ENCODE assay signal across 12 mouse cellular contexts in genomic region chr8:10130513-10131414, GRCm38 (mm10). TPM values are rescaled to one million over a fixed set of nuclear protein-coding genes. Genes with fewer than 3 reads are reported as not detected.
DNase-seq lines count a peak whose midpoint lies in the region; ATAC-seq lines count a peak whose summit lies in the region.
"Had no signal": no experiment of that assay in that cellular context is flagged by ENCODE, and none has a peak within 500 bp of the region (broad histone marks: within the 10 kb centered on the region; RNA-seq: fewer than 3 reads in every experiment).

No protein-coding gene starts in this region.

- no peaks in the 10 kb centered on the region for H3K36me3 ChIP-seq in hindbrain, embryonic 16.5 days (ENCODE audit: control insufficient read depth, insufficient read depth, low read length)
- no peaks in the 10 kb centered on the region for H3K36me3 ChIP-seq in midbrain, embryonic 15.5 days (replicated peaks)
- H3K36me3 ChIP-seq: limb, embryonic 12.5 days had no signal

- H3K4me3 ChIP-seq in hindbrain, embryonic 16.5 days (ENCODE audit: low read length): no peak overlapping the region
- H3K4me3 ChIP-seq in midbrain, embryonic 15.5 days: no peak overlapping the region
- H3K4me3 ChIP-seq: limb, embryonic 12.5 days had no signal

- DNase-seq in left cerebral cortex, adult 9 months (ENCODE audit: low spot score in 2 of 2): peak; percentile 22 to 38
- DNase-seq in left cerebral cortex, postnatal 10 days (ENCODE audit: extremely low spot score in 1 of 2, low spot score in 2 of 2): no peak
- peak; percentile 75 for DNase-seq in brain, adult 2 months (ENCODE audit: low read depth, low spot score)
- DNase-seq in cerebellum, adult 11-12 months: no peak
- DNase-seq in cerebellum, postnatal 10 days: no peak

- ATAC-seq in hindbrain, embryonic 16.5 days: peak; percentile 86
- peak; percentile 76 for ATAC-seq in midbrain, embryonic 15.5 days (replicated peaks)
- no peak for ATAC-seq in megakaryocyte progenitor cell, adult 5-6 weeks (replicated peaks; ENCODE audit: poor library complexity)

- H3K4me1 ChIP-seq in hindbrain, embryonic 16.5 days (ENCODE audit: control insufficient read depth, insufficient read depth, low read depth, low read length): peaks cover 7% of the 10 kb centered on the region
- H3K4me1 ChIP-seq in midbrain, embryonic 15.5 days: peaks cover 12% of the 10 kb centered on the region
- H3K4me1 ChIP-seq: limb, embryonic 12.5 days had no signal

- 28% methylated on average over 15 of the region's 15 CpGs for WGBS in hindbrain, embryonic 16.5 days
- WGBS in midbrain, embryonic 15.5 days: 34% methylated on average over 15 of the region's 15 CpGs

- no peaks in the 10 kb centered on the region for H3K27me3 ChIP-seq in hindbrain, embryonic 16.5 days (replicated peaks; ENCODE audit: control insufficient read depth, insufficient read depth, low read length)
- H3K27me3 ChIP-seq in midbrain, embryonic 15.5 days (replicated peaks): no peaks in the 10 kb centered on the region
- H3K27me3 ChIP-seq: limb, embryonic 12.5 days had no signal

- no peak overlapping the region for H3K27ac ChIP-seq in hindbrain, embryonic 16.5 days (ENCODE audit: low read depth, low read length)
- peak overlapping the region; percentile 2; the same call in 1 of the 2 replicates for H3K27ac ChIP-seq in midbrain, embryonic 15.5 days
- H3K27ac ChIP-seq: limb, embryonic 12.5 days had no signal

- H3K9ac ChIP-seq in hindbrain, embryonic 16.5 days (ENCODE audit: low read depth, low read length): no peak overlapping the region
- H3K9ac ChIP-seq in midbrain, embryonic 15.5 days: no peak overlapping the region
- H3K9ac ChIP-seq: limb, embryonic 12.5 days had no signal

- H3K4me2 ChIP-seq in hindbrain, embryonic 16.5 days (ENCODE audit: low read length): peak overlapping the region; percentile 36
- H3K4me2 ChIP-seq in midbrain, embryonic 15.5 days: peak overlapping the region; percentile 7
- H3K4me2 ChIP-seq: limb, embryonic 12.5 days had no signal

- intact Hi-C loops in left cerebral cortex, postnatal 10 days (cut with DNase I): no loop called here

- H3K9me3 ChIP-seq in hindbrain, embryonic 16.5 days (ENCODE audit: control insufficient read depth, low read length): no peaks in the 10 kb centered on the region
- no peaks in the 10 kb centered on the region for H3K9me3 ChIP-seq in midbrain, embryonic 15.5 days
- H3K9me3 ChIP-seq: limb, embryonic 12.5 days had no signal

RNA-seq across cellular contexts. Expression of gene Myo16, which starts 22.9 kb away (rescaled TPM):
- total RNA-seq in left cerebral cortex, postnatal 10 days (2021): 100 to 1,000 TPM in 1 of 2 experiments, 10 to 100 TPM in 1; 92.5 to 107 TPM
- polyA plus RNA-seq in hindbrain, embryonic 16.5 days (2015; fragmentation: Nextera tagmentation; extraction: Ambion mirVana): 4.6 and 6.1 TPM in 2 replicates
- 6.2 and 7.7 TPM in 2 replicates for polyA plus RNA-seq in midbrain, embryonic 15.5 days (2015; fragmentation: Nextera tagmentation; extraction: Ambion mirVana)
- total RNA-seq in megakaryocyte progenitor cell, adult 5-6 weeks (2015): not detected in 2 replicates
- total RNA-seq in megakaryocyte progenitor cell, adult 5-6 weeks (2017): 0.07 TPM in 1 of 2 replicates, not detected in the other
- total RNA-seq: common myeloid progenitor, adult 5-6 weeks; hematopoietic stem cell, adult 5-6 weeks had no signal
- polyA plus RNA-seq: small intestine, adult 2 months had no signal

Comparison
In these comparisons a context has a peak if more than half of its experiments do, and no peak if none do; other contexts are left out.
1. DNase-seq: peak in left cerebral cortex, adult 9 months (2 of 2) and brain, adult 2 months (single experiment); none in left cerebral cortex, postnatal 10 days (0 of 2), cerebellum, adult 11-12 months (single experiment) and cerebellum, postnatal 10 days (0 of 2).
2. RNA of gene Myo16, which starts 22.9 kb away (total RNA-seq): 92.5 to 107 TPM in left cerebral cortex, postnatal 10 days; 0.07 TPM in megakaryocyte progenitor cell, adult 5-6 weeks; every median in the first group is over 10 times any median in the second.